Comparison of ENCODE assay signal across 18 mouse cellular contexts in genomic region chr6:32510491-32510890, GRCm38 (mm10).
DNase-seq lines count a peak whose midpoint lies in the region; ATAC-seq lines count a peak whose summit lies in the region.
"Had no signal": no experiment of that assay in that cellular context is flagged by ENCODE, and none has a peak within 500 bp of the region (broad histone marks: within the 10 kb centered on the region; RNA-seq: fewer than 3 reads in every experiment).

No protein-coding gene starts in this region.

- no peak for DNase-seq in heart, postnatal 25 days (ENCODE audit: low spot score)
- DNase-seq in kidney, postnatal 4 days = no peak
- no peak for DNase-seq in adrenal gland, postnatal 4 days (ENCODE audit: low spot score in 2 of 2)
- DNase-seq: B cell, adult 2 months; retina, postnatal 1 day; right cerebral cortex, postnatal 14 days; thymus, postnatal 4 days had no signal

- peak overlapping the region; percentile 83; the same call in 1 of the 2 replicates for H3K27ac ChIP-seq in heart, embryonic 11.5 days (ENCODE audit: low read depth, low read length)
- H3K27ac ChIP-seq in kidney, embryonic 15.5 days = 0 out of 2 replicates have a peak overlapping the region, but pooled peaks have one; percentile 50
- H3K27ac ChIP-seq: forebrain, embryonic 13.5 days; hindbrain, embryonic 13.5 days; limb, embryonic 13.5 days; midbrain, embryonic 15.5 days; neural tube, embryonic 15.5 days had no signal

- no peak overlapping the region for H3K4me2 ChIP-seq in heart, embryonic 11.5 days
- no peak overlapping the region for H3K4me2 ChIP-seq in kidney, embryonic 15.5 days
- H3K4me2 ChIP-seq: forebrain, embryonic 13.5 days; hindbrain, embryonic 13.5 days; limb, embryonic 13.5 days; liver, embryonic 11.5 days; midbrain, embryonic 15.5 days; neural tube, embryonic 15.5 days had no signal

- H3K9me3 ChIP-seq in heart, embryonic 11.5 days (replicated peaks; ENCODE audit: control insufficient read depth, low read length) = no peaks in the 10 kb centered on the region
- no peaks in the 10 kb centered on the region for H3K9me3 ChIP-seq in kidney, embryonic 15.5 days (replicated peaks)
- no peaks in the 10 kb centered on the region for H3K9me3 ChIP-seq in megakaryocyte, embryonic 14.5 days
- H3K9me3 ChIP-seq: forebrain, embryonic 13.5 days; hindbrain, embryonic 13.5 days; limb, embryonic 13.5 days; midbrain, embryonic 15.5 days; neural tube, embryonic 15.5 days had no signal

- no peaks in the 10 kb centered on the region for H3K36me3 ChIP-seq in heart, embryonic 11.5 days (ENCODE audit: control insufficient read depth, insufficient read depth, low read length)
- no peaks in the 10 kb centered on the region for H3K36me3 ChIP-seq in kidney, embryonic 15.5 days
- peaks cover 78% of the 10 kb centered on the region for H3K36me3 ChIP-seq in megakaryocyte, embryonic 14.5 days (replicated peaks; ENCODE audit: low read length)
- H3K36me3 ChIP-seq: limb, embryonic 13.5 days; midbrain, embryonic 15.5 days had no signal

- H3K4me3 ChIP-seq in heart, embryonic 11.5 days (ENCODE audit: low read depth, low read length) = no peak overlapping the region
- H3K4me3 ChIP-seq in kidney, embryonic 15.5 days (replicated peaks) = no peak overlapping the region
- H3K4me3 ChIP-seq in megakaryocyte, embryonic 14.5 days (replicated peaks) = peak overlapping the region; percentile 88
- H3K4me3 ChIP-seq: forebrain, embryonic 13.5 days; hindbrain, embryonic 13.5 days; limb, embryonic 13.5 days; midbrain, embryonic 15.5 days; neural tube, embryonic 15.5 days had no signal

- 81% methylated on average over 1 of the region's 1 CpGs for WGBS in heart, embryonic 11.5 days (ENCODE audit: insufficient replicate concordance)
- WGBS in kidney, embryonic 15.5 days = 100% methylated on average over 1 of the region's 1 CpGs

- no peak for ATAC-seq in heart, embryonic 11.5 days (replicated peaks; ENCODE audit: insufficient number of reproducible peaks, low FRiP score, low TSS enrichment)
- no peak for ATAC-seq in kidney, embryonic 15.5 days (replicated peaks; ENCODE audit: low FRiP score)
- ATAC-seq in megakaryocyte, adult 5-6 weeks (ENCODE audit: poor library complexity, severe bottlenecking) = no peak
- ATAC-seq: forebrain, embryonic 13.5 days; intestine, postnatal 0 days; midbrain, embryonic 15.5 days had no signal

- no peak overlapping the region for H3K9ac ChIP-seq in heart, embryonic 11.5 days (ENCODE audit: low read depth, low read length)
- H3K9ac ChIP-seq in kidney, embryonic 15.5 days = no peak overlapping the region
- H3K9ac ChIP-seq: forebrain, embryonic 13.5 days; hindbrain, embryonic 13.5 days; limb, embryonic 13.5 days; midbrain, embryonic 15.5 days; neural tube, embryonic 15.5 days had no signal

- H3K4me1 ChIP-seq in heart, embryonic 11.5 days (ENCODE audit: control insufficient read depth, insufficient read depth, low read length) = peaks cover 21% of the 10 kb centered on the region
- H3K4me1 ChIP-seq in kidney, embryonic 15.5 days = no peaks in the 10 kb centered on the region
- H3K4me1 ChIP-seq in megakaryocyte, embryonic 14.5 days = peaks cover 88% of the 10 kb centered on the region

- H3K27me3 ChIP-seq in heart, embryonic 11.5 days (ENCODE audit: control insufficient read depth, insufficient read depth, low read length) = no peaks in the 10 kb centered on the region
- no peaks in the 10 kb centered on the region for H3K27me3 ChIP-seq in kidney, embryonic 15.5 days
- H3K27me3 ChIP-seq in megakaryocyte, embryonic 14.5 days (replicated peaks) = no peaks in the 10 kb centered on the region
- H3K27me3 ChIP-seq: forebrain, embryonic 13.5 days; hindbrain, embryonic 13.5 days; limb, embryonic 13.5 days; midbrain, embryonic 15.5 days; neural tube, embryonic 15.5 days had no signal

- intact Hi-C loops in heart, postnatal 25 days (cut with DNase I) = loop anchor here (5.0 kb wide), 1 partner anchor 48 kb away; no protein-coding TSS in a partner anchor
